ENCODE assay signal across 22 mouse cellular contexts in the genomic region with DNA sequence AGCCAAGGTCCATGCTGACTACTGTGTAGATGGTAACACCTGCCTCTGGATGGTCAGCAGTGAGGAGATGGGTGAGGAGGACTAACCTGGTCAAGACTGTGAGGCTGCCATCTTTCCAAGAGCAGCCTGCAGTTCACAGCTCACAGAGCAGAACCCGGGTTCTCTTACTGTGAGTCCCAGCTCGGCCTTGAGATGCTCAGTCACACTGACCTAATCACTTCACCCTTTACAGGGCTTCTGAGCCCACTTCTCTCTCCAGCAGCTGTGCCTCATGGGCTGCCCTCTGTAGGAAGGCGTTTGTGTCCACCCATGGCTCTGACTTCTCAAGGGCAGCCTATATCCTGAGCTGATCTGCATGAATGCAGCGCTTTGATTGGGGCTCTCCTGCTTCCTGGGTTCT. TPM values are rescaled to one million over a fixed set of nuclear protein-coding genes. Genes with fewer than 3 reads are reported as not detected.
A peak's percentile ranks its signal among the peaks of the same experiment; 100 is the strongest.
DNase-seq lines count a peak whose midpoint lies in the region; ATAC-seq and TF ChIP-seq lines count a peak whose summit lies in the region.
"Had no signal": no experiment of that assay in that cellular context is flagged by ENCODE, and none has a peak within 500 bp of the region (broad histone marks: within the 10 kb centered on the region; RNA-seq: fewer than 3 reads in every experiment).

No protein-coding gene starts in this region.

- H3K27me3 ChIP-seq in kidney, adult 2 months (replicated peaks; ENCODE audit: control insufficient read depth, insufficient read depth, low read length), result no peaks in the 10 kb centered on the region
- no peaks in the 10 kb centered on the region for H3K27me3 ChIP-seq in lung, postnatal 0 days (replicated peaks; ENCODE audit: insufficient read depth, low read length)
- H3K27me3 ChIP-seq: CH12.LX; embryonic facial prominence, embryonic 12.5 days; forebrain, embryonic 13.5 days; Patski had no signal

- no peak overlapping the region for H3K4me2 ChIP-seq in lung, postnatal 0 days (replicated peaks; ENCODE audit: low read depth, low read length)
- H3K4me2 ChIP-seq: embryonic facial prominence, embryonic 12.5 days; forebrain, embryonic 13.5 days had no signal

- peak overlapping the region; percentile 7 for H3K27ac ChIP-seq in kidney, adult 2 months (ENCODE audit: insufficient read depth, low read depth, low read length)
- H3K27ac ChIP-seq in lung, postnatal 0 days (ENCODE audit: low read length), result 0 out of 2 replicates have a peak overlapping the region, but pooled peaks have one; percentile 20
- H3K27ac ChIP-seq: embryonic facial prominence, embryonic 10.5 days; embryonic facial prominence, embryonic 12.5 days; forebrain, embryonic 13.5 days had no signal

- no peak overlapping the region for H3K4me3 ChIP-seq in kidney, adult 2 months (ENCODE audit: insufficient read depth, low read depth, low read length)
- no peak overlapping the region for H3K4me3 ChIP-seq in lung, postnatal 0 days (ENCODE audit: low read depth, low read length)
- H3K4me3 ChIP-seq in lung, adult 2 months (replicated peaks; ENCODE audit: extremely low read depth, low read depth, low read length), result no peak overlapping the region
- H3K4me3 ChIP-seq: embryonic facial prominence, embryonic 10.5 days; embryonic facial prominence, embryonic 12.5 days; forebrain, embryonic 13.5 days had no signal

- no peak for TF ChIP-seq POLR2A in kidney, adult 2 months (IDR thresholded peaks at IDR 0.05; ENCODE audit: low read depth, low read length)
- TF ChIP-seq POLR2A in lung, adult 2 months (IDR thresholded peaks at IDR 0.05; ENCODE audit: borderline replicate concordance, extremely low read depth, low read depth, low read length), result no peak

- DNase-seq in adrenal gland, adult 2 months, result peak; percentile 46
- DNase-seq in adrenal gland, postnatal 36 days, result no peak
- no peak for DNase-seq in kidney, adult 2 months
- no peak for DNase-seq in kidney, adult 9 months
- DNase-seq in lung, postnatal 0 days (ENCODE audit: low spot score), result no peak
- DNase-seq in lung, adult 2 months, result no peak
- DNase-seq: adrenal gland, postnatal 10 days; adrenal gland, postnatal 25 days; B cell, adult 2 months; cerebellum, adult 11-12 months; cerebellum, adult 2 months; cerebellum, adult 9-10 months; cerebellum, postnatal 25 days; forebrain, postnatal 0 days had no signal

- H3K9me3 ChIP-seq in lung, postnatal 0 days (ENCODE audit: low read length), result no peaks in the 10 kb centered on the region
- H3K9me3 ChIP-seq: embryonic facial prominence, embryonic 10.5 days; embryonic facial prominence, embryonic 12.5 days; forebrain, embryonic 13.5 days had no signal

- WGBS in kidney, adult 2 months, result 84% methylated on average over 4 of the region's 4 CpGs
- WGBS in lung, postnatal 0 days, result 86% methylated on average over 4 of the region's 4 CpGs
- WGBS in lung, adult 2 months, result 80% methylated on average over 4 of the region's 4 CpGs

- TF ChIP-seq CTCF in kidney, adult 2 months (conservative IDR thresholded peaks at IDR 0.05; ENCODE audit: insufficient read depth, insufficient read length, low read depth, low read length), result no peak
- TF ChIP-seq CTCF in lung, postnatal 0 days (IDR thresholded peaks at IDR 0.05), result no peak
- TF ChIP-seq CTCF in lung, adult 2 months (IDR thresholded peaks at IDR 0.05; ENCODE audit: insufficient read depth, low read length), result no peak

- H3K36me3 ChIP-seq in kidney, adult 2 months (ENCODE audit: control insufficient read depth, insufficient read depth, low read length), result no peaks in the 10 kb centered on the region
- H3K36me3 ChIP-seq in lung, postnatal 0 days (ENCODE audit: insufficient read depth, low read length), result no peaks in the 10 kb centered on the region
- H3K36me3 ChIP-seq: embryonic facial prominence, embryonic 10.5 days; embryonic facial prominence, embryonic 12.5 days; G1E had no signal

- no peak overlapping the region for H3K9ac ChIP-seq in lung, postnatal 0 days (replicated peaks; ENCODE audit: low read depth)
- H3K9ac ChIP-seq: embryonic facial prominence, embryonic 12.5 days; forebrain, embryonic 13.5 days; forebrain, postnatal 0 days had no signal

- ATAC-seq in lung, postnatal 0 days, result no peak
- ATAC-seq: activated CD4-positive, CD25-positive, alpha-beta regulatory T cell, adult 4 months; CD4-positive, CD25-positive, alpha-beta regulatory T cell, adult 4 months; forebrain, embryonic 13.5 days; forebrain, postnatal 0 days; Patski had no signal

- TF ChIP-seq EP300 in lung, postnatal 0 days (IDR thresholded peaks at IDR 0.05), result no peak

- H3K4me1 ChIP-seq in kidney, adult 2 months (ENCODE audit: control insufficient read depth, insufficient read depth, low read length), result peaks cover 58% of the 10 kb centered on the region
- no peaks in the 10 kb centered on the region; the same call in none of the 2 replicates for H3K4me1 ChIP-seq in lung, postnatal 0 days (ENCODE audit: insufficient read depth, low read depth, low read length)
- H3K4me1 ChIP-seq in lung, adult 2 months (ENCODE audit: control insufficient read depth, insufficient read depth, low read length), result peaks cover 2% of the 10 kb centered on the region; the same call in 1 of the 2 replicates

RNA-seq across cellular contexts. Expression of a gene that starts 27.1 kb away (rescaled TPM):
- 10 to 100 TPM; 81.6 to 88.3 TPM for total RNA-seq in adrenal gland, adult 2 months (2021)
- 27.1 and 35.2 TPM in 2 replicates for polyA plus RNA-seq in adrenal gland, adult 2 months (2012; rRNA removed)
- total RNA-seq in adrenal gland, postnatal 36 days (2021), result 10 to 100 TPM; 84.6 to 89.9 TPM
- polyA plus RNA-seq in kidney, adult 2 months (2012; rRNA removed), result 91.9 and 110 TPM in 2 replicates
- 22.1 and 31.0 TPM in 2 replicates for polyA plus RNA-seq in lung, postnatal 0 days (2015; fragmentation: Nextera tagmentation; extraction: Ambion mirVana)
- polyA plus RNA-seq in lung, adult 2 months (2012; rRNA removed), result 97.0 and 99.9 TPM in 2 replicates
- polyA plus RNA-seq: activated CD4-positive, CD25-positive, alpha-beta regulatory T cell, adult 4 months had no signal
